Comparison of ENCODE assay signal across 14 mouse cellular contexts in genomic region chr11:86388821-86389480, GRCm38 (mm10).
"Had no signal": no experiment of that assay in that cellular context is flagged by ENCODE, and none has a peak within 500 bp of the region (broad histone marks: within the 10 kb centered on the region; RNA-seq: fewer than 3 reads in every experiment).

No protein-coding gene starts in this region.

- H3K4me2 ChIP-seq: kidney, embryonic 15.5 days; liver, embryonic 11.5 days; liver, embryonic 15.5 days; midbrain, embryonic 15.5 days; neural tube, embryonic 13.5 days had no signal

- H3K4me3 ChIP-seq: kidney, embryonic 15.5 days; limb, embryonic 10.5 days; liver, embryonic 15.5 days; midbrain, embryonic 15.5 days; neural tube, embryonic 13.5 days had no signal

- ATAC-seq: lung, postnatal 0 days; midbrain, embryonic 15.5 days had no signal

- H3K27ac ChIP-seq: kidney, embryonic 15.5 days; limb, embryonic 10.5 days; liver, embryonic 15.5 days; midbrain, embryonic 15.5 days; neural tube, embryonic 13.5 days had no signal

- H3K27me3 ChIP-seq: kidney, embryonic 15.5 days; liver, embryonic 15.5 days; midbrain, embryonic 15.5 days; neural tube, embryonic 13.5 days had no signal

- DNase-seq: kidney, adult 11 months; kidney, postnatal 14 days; lung, adult 2 months; lung, postnatal 4 days; spleen, adult 18-20 months; thymus, adult 2 months; thymus, postnatal 25 days had no signal

- H3K9ac ChIP-seq: kidney, embryonic 15.5 days; liver, embryonic 15.5 days; midbrain, embryonic 15.5 days; neural tube, embryonic 13.5 days had no signal

- H3K36me3 ChIP-seq: kidney, embryonic 15.5 days; limb, embryonic 10.5 days; liver, embryonic 15.5 days; midbrain, embryonic 15.5 days; neural tube, embryonic 13.5 days had no signal

- H3K9me3 ChIP-seq: kidney, embryonic 15.5 days; limb, embryonic 10.5 days; liver, embryonic 15.5 days; midbrain, embryonic 15.5 days; neural tube, embryonic 13.5 days had no signal
